Mouse (Mus musculus): ENCODE data around the gene Cnbp.

Cnbp gene

GRCm38 (mm10) chr6:87850155-87850899, 579 bp downstream of the Cnbp start:
- in situ Hi-C loops (cut with MboI, MseI), result no loop called here

DNA sequence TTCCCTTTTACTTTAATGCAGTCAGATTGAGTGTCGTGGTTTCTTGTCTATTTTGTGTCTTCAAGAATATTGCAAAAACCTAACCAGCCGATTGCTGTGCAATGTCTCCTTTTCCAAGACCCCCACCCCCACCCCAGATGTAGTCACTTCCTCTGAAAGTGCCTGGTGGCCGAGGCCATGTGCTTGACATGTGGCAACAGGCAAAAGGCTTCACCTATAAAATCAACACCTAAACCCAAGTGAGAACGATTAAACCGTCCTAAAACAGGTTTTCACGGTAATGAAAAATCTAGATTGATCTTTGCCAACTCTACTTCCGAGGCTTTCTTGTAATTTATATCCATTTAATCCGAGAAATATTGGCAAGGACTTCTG, 1.1 kb downstream of the Cnbp start:
- in situ Hi-C loops (cut with MboI, MseI), result no loop called here

GRCm38 (mm10) chr6:87846813-87847212, 4.1 kb downstream of the Cnbp start:
- in situ Hi-C loops (cut with MboI, MseI), result no loop called here

DNA sequence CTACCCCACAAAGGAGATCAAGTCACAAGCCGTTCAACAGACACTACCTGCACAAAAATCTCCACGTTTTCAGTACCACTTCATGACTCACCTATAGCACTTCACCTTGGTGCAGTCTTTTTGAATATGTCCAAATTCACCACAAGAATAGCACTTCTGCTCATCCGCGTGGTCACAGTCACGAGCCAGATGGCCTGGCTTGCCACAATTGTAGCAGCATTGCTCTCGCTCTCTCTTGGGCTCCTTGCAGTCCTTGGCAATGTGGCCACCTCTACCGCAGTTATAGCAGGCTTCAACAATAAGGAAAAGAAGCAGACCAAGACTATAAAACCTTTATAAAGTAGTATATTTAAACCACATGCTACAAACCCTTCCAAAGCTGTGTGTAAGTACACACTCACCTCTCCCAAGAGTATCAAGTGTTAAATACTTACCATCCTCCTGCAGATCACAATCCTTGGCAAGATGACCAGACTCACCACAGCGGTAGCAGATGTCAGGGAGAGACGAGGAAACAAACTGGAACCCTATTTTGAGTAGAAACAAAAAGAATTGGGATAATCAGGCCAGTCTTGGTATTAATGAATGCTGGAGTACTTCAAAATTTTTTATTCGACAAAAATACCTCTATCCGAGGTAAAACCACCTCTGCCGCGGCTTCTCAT, 5.7 kb downstream of the Cnbp start:
- in situ Hi-C loops (cut with MboI, MseI), result no loop called here

DNA sequence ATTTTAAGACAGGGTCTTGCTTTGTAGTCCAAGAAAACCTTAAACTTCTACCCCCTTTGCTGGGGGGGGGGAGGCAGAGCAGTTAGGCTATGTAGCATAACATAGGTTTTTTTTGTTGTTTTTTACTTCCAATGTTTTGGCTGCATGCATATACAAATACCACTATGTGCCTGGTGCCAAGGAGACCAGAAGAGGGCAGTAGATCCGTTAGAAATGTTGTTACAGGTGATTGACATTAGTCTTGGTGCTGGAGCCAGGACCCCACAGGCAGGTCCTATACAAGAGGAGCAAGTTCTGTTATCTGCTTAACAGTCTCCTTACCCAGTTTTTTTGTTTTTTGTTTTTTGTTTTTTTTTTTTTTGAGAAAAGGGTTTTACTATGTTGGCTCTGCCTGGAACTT, 8.7 kb downstream of the Cnbp start:
- in situ Hi-C loops (cut with MboI, MseI), result no loop called here

GRCm38 (mm10) chr6:87841635-87842034, 9.3 kb downstream of the Cnbp start:
- in situ Hi-C loops (cut with MboI, MseI), result no loop called here

- in situ Hi-C loops (cut with MboI, MseI), result no loop called here
Observed at GRCm38 (mm10) chr6:87839797-87840341, 11.0 kb downstream of the Cnbp start.

GRCm38 (mm10) chr6:87838551-87839197, 12.2 kb downstream of the Cnbp start, which contains the start of gene Isy1:
Gene Isy1 (minus strand): TSS chr6:87838798.
- in situ Hi-C loops (cut with MboI, MseI), result no loop called here

- in situ Hi-C loops (cut with MboI, MseI), result no loop called here
Observed at GRCm38 (mm10) chr6:87835695-87836094, 15.2 kb downstream of the Cnbp start, which contains the start of gene Gm45140. Gene Gm45140 (minus strand): TSS chr6:87835795.

DNA sequence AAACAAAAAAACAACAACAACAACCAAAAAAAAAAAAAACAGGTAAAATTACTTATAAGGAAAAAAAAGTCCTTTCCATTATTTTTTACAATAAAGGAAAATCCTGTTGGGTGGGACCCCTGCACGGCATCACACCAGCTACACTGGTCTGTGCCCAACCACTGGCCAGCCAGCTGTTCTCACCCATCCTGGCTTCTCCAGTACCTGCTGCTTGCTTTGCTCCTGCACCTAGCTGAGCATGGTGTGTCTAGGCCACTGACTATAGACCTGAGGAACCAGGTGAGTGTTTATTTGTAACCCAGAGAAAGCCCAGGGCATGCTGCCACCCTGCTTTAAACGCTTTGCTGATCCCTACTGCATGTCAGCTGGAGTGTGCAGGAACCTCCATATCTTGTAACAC, 30.5 kb downstream of the Cnbp start:
- in situ Hi-C loops (cut with MboI, MseI), result no loop called here

- in situ Hi-C loops (cut with MboI, MseI), result no loop called here
Observed at GRCm38 (mm10) chr6:87814486-87814885, 36.4 kb downstream of the Cnbp start.

DNA sequence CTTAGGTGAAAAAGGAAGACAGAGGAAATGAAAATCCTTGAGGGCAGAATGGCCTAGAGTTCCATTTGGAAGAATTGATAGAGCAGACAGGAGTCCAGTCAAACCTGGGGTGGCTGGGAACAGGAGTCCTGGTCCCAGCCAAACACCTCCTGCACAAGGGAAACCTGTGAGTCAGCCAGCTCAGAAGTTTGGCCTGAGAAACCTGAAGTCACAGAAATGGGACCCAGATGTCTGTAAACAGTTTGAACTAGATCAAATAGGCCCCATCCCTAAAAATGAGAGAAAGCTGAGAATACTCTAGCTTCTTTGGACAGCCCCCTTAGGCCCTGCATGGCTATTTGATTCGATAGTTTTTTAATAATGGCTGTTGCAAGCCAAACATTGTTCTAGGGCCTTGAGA, 38.2 kb downstream of the Cnbp start:
- in situ Hi-C loops (cut with MboI, MseI), result no loop called here

GRCm38 (mm10) chr6:87811675-87812338, 39.1 kb downstream of the Cnbp start, which contains the start of gene Rab43:
Gene Rab43 (minus strand): TSS chr6:87812164.
- in situ Hi-C loops (cut with MboI, MseI), result no loop called here

GRCm38 (mm10) chr6:87810713-87811669, 39.9 kb downstream of the Cnbp start:
- in situ Hi-C loops (cut with MboI, MseI), result no loop called here

DNA sequence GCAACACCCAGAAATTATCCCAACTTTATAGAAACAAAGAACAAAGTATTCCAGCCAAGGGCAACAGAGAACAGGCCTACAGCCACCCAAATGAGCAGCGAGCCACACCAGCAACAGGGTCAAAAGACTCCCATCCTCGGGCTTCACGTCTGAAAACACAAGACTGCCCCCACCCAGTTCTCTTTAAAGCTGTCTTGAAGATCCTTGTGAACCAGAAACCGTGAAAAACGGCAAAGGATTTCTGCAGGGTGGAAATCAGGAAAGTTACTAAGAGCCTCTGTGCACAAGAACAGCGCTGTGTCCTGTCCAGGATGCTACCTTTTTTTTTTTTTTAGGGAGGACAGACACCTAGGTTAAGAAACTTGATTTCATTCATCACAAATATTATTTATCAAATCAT, 40.6 kb downstream of the Cnbp start:
- in situ Hi-C loops (cut with MboI, MseI), result no loop called here

DNA sequence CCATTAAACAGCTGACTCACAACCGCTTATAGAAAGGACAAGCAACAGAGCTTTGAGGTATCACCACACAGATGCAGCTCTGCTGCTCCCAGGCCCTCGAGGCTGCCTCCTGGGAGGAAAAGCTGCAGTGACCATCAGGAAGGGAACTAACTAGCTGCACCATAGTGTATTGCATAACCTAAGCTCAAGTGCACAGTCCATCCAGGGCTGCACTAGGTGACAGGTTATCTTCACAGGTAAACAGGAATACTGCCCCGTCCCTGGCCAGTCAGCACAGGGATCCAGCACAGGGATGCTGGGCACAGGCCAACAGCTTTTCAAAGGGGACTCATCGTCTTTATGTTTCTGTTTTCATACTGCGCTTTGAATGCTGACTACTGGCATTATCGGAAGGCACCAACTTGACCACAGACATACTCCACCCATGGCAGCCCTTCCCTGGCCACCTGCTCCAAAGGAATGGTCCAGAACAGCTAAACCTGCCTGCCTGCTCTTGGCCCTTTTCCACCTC, 41.2 kb downstream of the Cnbp start:
- in situ Hi-C loops (cut with MboI, MseI), result loop anchor here (5.0 to 10.0 kb wide), 2 partner anchors 47 to 345 kb away; no protein-coding TSS in a partner anchor

GRCm38 (mm10) chr6:87809144-87809543, 41.8 kb downstream of the Cnbp start:
- in situ Hi-C loops (cut with MboI, MseI), result loop anchor here (5.0 to 10.0 kb wide), 2 partner anchors 47 to 344 kb away; no protein-coding TSS in a partner anchor

GRCm38 (mm10) chr6:87808521-87808920, 42.4 kb downstream of the Cnbp start:
- in situ Hi-C loops (cut with MboI, MseI), result loop anchor here (5.0 to 10.0 kb wide), 2 partner anchors 46 to 344 kb away; no protein-coding TSS in a partner anchor

GRCm38 (mm10) chr6:87807735-87808440, 43.0 kb downstream of the Cnbp start:
- in situ Hi-C loops (cut with MboI, MseI), result loop anchor here (5.0 to 10.0 kb wide), 2 partner anchors 46 to 343 kb away; no protein-coding TSS in a partner anchor

All from T-helper 2 cell (primary cell).